Mouse (Mus musculus) hindbrain, embryonic 10.5 days (tissue): ENCODE data around the gene Kcnc3. TPM values are rescaled to one million over a fixed set of nuclear protein-coding genes. Genes with fewer than 3 reads are reported as not detected.

Experiments
- DNase-seq: peaks from one replicate; pipeline ENCODE4 v3.0.0-alpha.2; 2017; ENCODE audit warnings: low spot score
- H3K27ac ChIP-seq: fragments of 300-500 bp; sonication (generic); 2 replicates; pipeline ENCODE4 v1.5.1; 2016; ENCODE audit warnings: mild to moderate bottlenecking, moderate library complexity
- H3K27me3 ChIP-seq: fragments of 300-500 bp; sonication (generic); 2 replicates; pipeline ENCODE4 v1.6.1; 2016; ENCODE audit warnings: mild to moderate bottlenecking; ENCODE audit not compliant: poor library complexity, insufficient read depth, severe bottlenecking
- H3K36me3 ChIP-seq: fragments of 300-500 bp; sonication (generic); 2 replicates; pipeline ENCODE4 v1.6.1; 2016; ENCODE audit warnings: mild to moderate bottlenecking, moderate library complexity
- H3K4me1 ChIP-seq: fragments of 300-500 bp; sonication (generic); replicated peaks from 2 replicates; pipeline ENCODE4 v1.6.1; 2016; ENCODE audit warnings: mild to moderate bottlenecking
- H3K4me3 ChIP-seq: fragments of 300-500 bp; sonication (generic); 2 replicates; pipeline ENCODE4 v1.5.1; 2016; ENCODE audit warnings: mild to moderate bottlenecking, moderate library complexity
- H3K9me3 ChIP-seq: fragments of 300-500 bp; sonication (generic); 2 replicates; pipeline ENCODE4 v1.6.1; 2016; ENCODE audit warnings: mild to moderate bottlenecking, moderate library complexity
- WGBS: fragments of 180-500 bp; shearing (Covaris S2); methylation state at CpG from one replicate; pipeline ENCODE4 v1.1.7; 2016; 5-methylcytosine and 5-hydroxymethylcytosine counted together
- polyA plus RNA-seq: library from polyadenylated mRNA; unstranded; fragments of >200 nt; fragmentation: Nextera tagmentation; extraction: Ambion mirVana; gene quantifications from 2 replicates; pipeline ENCODE4 v1.2.1, GENCODE M21; 2016

The Kcnc3 gene
- polyA plus RNA-seq, 1 experiment from 2014 or later: 1.5 TPM

- Histone ChIP-seq H3K4me3 (no peak overlapping the region), H3K36me3 (no peaks in the 10 kb centered on the region), H3K27me3 (peaks cover 61% of the 10 kb centered on the region), H3K4me1 (peaks cover 8% of the 10 kb centered on the region), H3K27ac (no peak overlapping the region), H3K9me3 (no peaks in the 10 kb centered on the region)
- WGBS: 78% methylated on average over 5 of the region's 5 CpGs
- DNase-seq: no peak
Measured at GRCm38 (mm10) chr7:44645256-44645655, 54.8 kb downstream of the Kcnc3 start.

GRCm38 (mm10) chr7:44645951-44646350 is 55.5 kb downstream of the Kcnc3 start:
- DNase-seq: no peak
- 29% methylated on average over 15 of the region's 15 CpGs for WGBS
- Histone ChIP-seq H3K9me3 (no peaks in the 10 kb centered on the region), H3K4me3 (no peak overlapping the region), H3K36me3 (no peaks in the 10 kb centered on the region), H3K27ac (no peak overlapping the region), H3K4me1 (peaks cover 6% of the 10 kb centered on the region), H3K27me3 (peaks cover 54% of the 10 kb centered on the region)

GRCm38 (mm10) chr7:44647042-44647724 is 56.7 kb downstream of the Kcnc3 start:
- H3K27me3 ChIP-seq: peaks cover 42% of the 10 kb centered on the region
- H3K27ac ChIP-seq: no peak overlapping the region
- peak; percentile 58 for DNase-seq
- 51% methylated on average over 7 of the region's 7 CpGs for WGBS
- no peaks in the 10 kb centered on the region for H3K9me3 ChIP-seq
- peaks cover 2% of the 10 kb centered on the region; the same call in 1 of the 2 replicates for H3K4me1 ChIP-seq
- no peak overlapping the region for H3K4me3 ChIP-seq
- H3K36me3 ChIP-seq: no peaks in the 10 kb centered on the region

GRCm38 (mm10) chr7:44647729-44648128 is 57.3 kb downstream of the Kcnc3 start:
- Histone ChIP-seq H3K9me3 (no peaks in the 10 kb centered on the region), H3K27me3 (peaks cover 37% of the 10 kb centered on the region), H3K27ac (no peak overlapping the region), H3K4me3 (no peak overlapping the region), H3K4me1 (peaks cover 2% of the 10 kb centered on the region; the same call in 1 of the 2 replicates), H3K36me3 (no peaks in the 10 kb centered on the region)
- 78% methylated on average over 10 of the region's 10 CpGs for WGBS
- no peak for DNase-seq

- WGBS: 78% methylated on average over 8 of the region's 8 CpGs
- Histone ChIP-seq H3K27me3 (peaks cover 23% of the 10 kb centered on the region), H3K4me1 (peaks cover 2% of the 10 kb centered on the region; the same call in 1 of the 2 replicates), H3K27ac (no peak overlapping the region), H3K4me3 (no peak overlapping the region), H3K36me3 (no peaks in the 10 kb centered on the region), H3K9me3 (no peaks in the 10 kb centered on the region)
- no peak for DNase-seq
Measured at GRCm38 (mm10) chr7:44649094-44649610, 58.7 kb downstream of the Kcnc3 start.

GRCm38 (mm10) chr7:44649990-44650389 is 59.5 kb downstream of the Kcnc3 start:
- DNase-seq: peak; percentile 64
- no peak overlapping the region for H3K4me3 ChIP-seq
- WGBS: 12% methylated on average over 4 of the region's 4 CpGs

GRCm38 (mm10) chr7:44651416-44651815 is 61.0 kb downstream of the Kcnc3 start:
- 83% methylated on average over 7 of the region's 7 CpGs for WGBS

More at GRCm38 (mm10) chr7:44649990-44650389, 59.5 kb downstream of the Kcnc3 start:
- Histone ChIP-seq H3K27ac (no peak overlapping the region), H3K4me1 (peaks cover 2% of the 10 kb centered on the region; the same call in 1 of the 2 replicates), H3K9me3 (no peaks in the 10 kb centered on the region), H3K27me3 (peaks cover 15% of the 10 kb centered on the region), H3K36me3 (no peaks in the 10 kb centered on the region)

GRCm38 (mm10) chr7:44653773-44654172 is 63.3 kb downstream of the Kcnc3 start:
- Histone ChIP-seq H3K27me3 (no peaks in the 10 kb centered on the region), H3K27ac (no peak overlapping the region), H3K4me1 (no peaks in the 10 kb centered on the region), H3K36me3 (no peaks in the 10 kb centered on the region), H3K9me3 (no peaks in the 10 kb centered on the region), H3K4me3 (no peak overlapping the region)
- WGBS: 53% methylated on average over 8 of the region's 8 CpGs
- DNase-seq: peak; percentile 23

More at GRCm38 (mm10) chr7:44651416-44651815, 61.0 kb downstream of the Kcnc3 start:
- H3K27ac ChIP-seq: no peak overlapping the region
- H3K36me3 ChIP-seq: no peaks in the 10 kb centered on the region
- H3K9me3 ChIP-seq: no peaks in the 10 kb centered on the region
- H3K4me3 ChIP-seq: no peak overlapping the region
- 0 out of 2 replicates have a peak, but pooled peaks cover 2% of the 10 kb centered on the region for H3K4me1 ChIP-seq
- DNase-seq: no peak
- 0 out of 2 replicates have a peak, but pooled peaks cover 1% of the 10 kb centered on the region for H3K27me3 ChIP-seq

Other genes starting within 250 kb of the Kcnc3 start
- 2.7 and 3.0 TPM in 2 replicates for gene Syt3, start 206.6 kb upstream of the Kcnc3 start, polyA plus RNA-seq
- 2.1 and 2.7 TPM in 2 replicates for gene 1700008O03Rik, start 204.8 kb upstream of the Kcnc3 start, polyA plus RNA-seq
- gene Lrrc4b, start 161.6 kb upstream of the Kcnc3 start, polyA plus RNA-seq: 1.7 and 4.4 TPM in 2 replicates
- 0.78 and 1.8 TPM in 2 replicates for gene Aspdh, start 125.3 kb upstream of the Kcnc3 start, polyA plus RNA-seq
- gene Josd2, start 122.7 kb upstream of the Kcnc3 start, polyA plus RNA-seq: 86.2 and 89.2 TPM in 2 replicates
- gene Emc10, start 94.1 kb upstream of the Kcnc3 start, polyA plus RNA-seq: 102 and 122 TPM in 2 replicates
- gene Fam71e1, start 94.1 kb upstream of the Kcnc3 start, polyA plus RNA-seq: 17.1 and 20.5 TPM in 2 replicates
- gene Mybpc2, start 66.0 kb upstream of the Kcnc3 start, polyA plus RNA-seq: 0.10 and 0.12 TPM in 2 replicates
- 0.09 TPM in 1 of 2 replicates, not detected in the other for gene Spib, start 58.6 kb upstream of the Kcnc3 start, polyA plus RNA-seq
- 133 and 161 TPM in 2 replicates for gene Pold1, start 41.8 kb upstream of the Kcnc3 start, polyA plus RNA-seq
- 83.2 and 94.9 TPM in 2 replicates for gene Nr1h2, start 36.7 kb upstream of the Kcnc3 start, polyA plus RNA-seq
- gene Napsa, start 18.3 kb upstream of the Kcnc3 start, polyA plus RNA-seq: 0.38 and 0.86 TPM in 2 replicates
- 1.5 and 2.4 TPM in 2 replicates for gene Myh14, start 80.2 kb downstream of the Kcnc3 start, polyA plus RNA-seq
- gene Izumo2, start 118.1 kb downstream of the Kcnc3 start, polyA plus RNA-seq: not detected in 2 replicates
- gene Vrk3, start 157.7 kb downstream of the Kcnc3 start, polyA plus RNA-seq: 45.3 and 46.6 TPM in 2 replicates
- 3.6 and 4.0 TPM in 2 replicates for gene Zfp473, start 160.4 kb downstream of the Kcnc3 start, polyA plus RNA-seq
- 135 and 158 TPM in 2 replicates for gene Nup62, start 225.4 kb downstream of the Kcnc3 start, polyA plus RNA-seq
- 1.7 and 1.9 TPM in 2 replicates for gene Il4i1, start 225.7 kb downstream of the Kcnc3 start, polyA plus RNA-seq
- gene Atf5, start 226.0 kb downstream of the Kcnc3 start, polyA plus RNA-seq: 4.6 TPM in 2 replicates